Mouse (Mus musculus): Measurements from ENCODE around the gene Scd1. TPM values are rescaled to one million over a fixed set of nuclear protein-coding genes. Genes with fewer than 3 reads are reported as not detected.

Gene Scd1
- total and polyA plus RNA-seq, 3 experiments: 225 to 314 (median 244) TPM

DNA sequence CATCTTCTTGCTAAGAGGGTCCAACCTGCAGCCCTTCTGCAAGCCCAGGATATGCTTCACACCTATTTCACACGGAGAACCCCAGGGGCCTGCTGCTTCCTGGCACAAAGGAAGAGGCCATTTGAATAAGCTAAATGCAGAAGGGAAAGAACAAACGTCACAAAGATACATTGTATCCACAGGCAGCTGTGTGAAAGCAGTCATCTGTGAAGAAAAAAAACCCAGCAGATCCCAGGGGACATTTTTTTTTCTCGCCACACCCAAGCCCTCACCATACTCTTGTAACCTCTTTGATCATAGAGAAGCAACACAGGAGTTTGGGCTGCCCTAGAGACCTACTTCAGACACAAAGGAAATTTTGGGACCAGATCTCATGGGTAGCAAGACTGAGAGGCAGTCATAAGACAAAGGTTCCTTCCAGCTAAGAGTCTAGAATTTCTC lies 31.1 kb downstream of the Scd1 start (continued):
- TF ChIP-seq E2F4 (IDR thresholded peaks at IDR 0.05; ENCODE audit: insufficient replicate concordance, low read depth, low read length) (no peak), ETS1 (conservative IDR thresholded peaks at IDR 0.05; ENCODE audit: low read depth, low read length) (peak; percentile 99), GABPA (IDR thresholded peaks at IDR 0.05; ENCODE audit: insufficient replicate concordance, low read depth, low read length) (no peak), KAT2A (IDR thresholded peaks at IDR 0.05; ENCODE audit: insufficient replicate concordance, low read length) (peak; percentile 88; the same call in 1 of the 2 replicates), CTCF (conservative IDR thresholded peaks at IDR 0.05 in 1 of 2, IDR thresholded peaks at IDR 0.05 in 1 of 2; ENCODE audit: low read depth in 2 of 2, low read length in 2 of 2) (no peak), CHD1 (IDR thresholded peaks at IDR 0.05; ENCODE audit: low read depth, low read length) (no peak), MAX (IDR thresholded peaks at IDR 0.05; ENCODE audit: low read length) (peak; percentile 82), SIN3A (IDR thresholded peaks at IDR 0.05; ENCODE audit: low read length) (peak; percentile 94), MEF2A (IDR thresholded peaks at IDR 0.05; ENCODE audit: borderline replicate concordance, low read depth, low read length) (peak; percentile 97), TCF12 (IDR thresholded peaks at IDR 0.05; ENCODE audit: low read depth, low read length) (peak; percentile 99), RCOR1 (conservative IDR thresholded peaks at IDR 0.05; ENCODE audit: low read depth, low read length) (peak; percentile 77)

- Histone ChIP-seq H3K27me3 (replicated peaks) (no peaks in the 10 kb centered on the region), H3K4me3 (replicated peaks in 1 of 3; ENCODE audit: low read depth in 2 of 3, low read length in 2 of 3, poor library complexity in 1 of 3) (no peak overlapping the region), H3K9me3 (replicated peaks; ENCODE audit: low read length) (no peaks in the 10 kb centered on the region), H3K79me2 (replicated peaks; ENCODE audit: control insufficient read depth, extremely low read depth, insufficient read depth, poor library complexity, severe bottlenecking) (no peaks in the 10 kb centered on the region), H3K4me2 (ENCODE audit: insufficient read depth, low read depth, poor library complexity, severe bottlenecking) (no peak overlapping the region), H3K9ac (ENCODE audit: insufficient read depth, low read depth) (no peak overlapping the region), H3K27ac (ENCODE audit: insufficient read depth, low read depth) (no peak overlapping the region), H3K36me3 (replicated peaks in 1 of 2; ENCODE audit: control insufficient read depth in 1 of 2, insufficient read depth in 1 of 2, low read length in 1 of 2) (no peaks in the 10 kb centered on the region), H3K4me1 (ENCODE audit: control insufficient read depth in 1 of 2, insufficient read depth in 2 of 2) (peaks cover 18 to 58% of the 10 kb centered on the region in 2 experiments)
- peak; percentile 99 for TF ChIP-seq RAD21 (IDR thresholded peaks at IDR 0.05; ENCODE audit: low read depth, low read length)
- peak; percentile 10; the same call in 1 of the 2 replicates for TF ChIP-seq ELF1 (IDR thresholded peaks at IDR 0.05; ENCODE audit: low read depth, low read length)
- TF ChIP-seq ZMIZ1 (IDR thresholded peaks at IDR 0.05; ENCODE audit: low read depth, low read length): no peak
- TF ChIP-seq SMC3 (IDR thresholded peaks at IDR 0.05; ENCODE audit: low read depth, low read length): peak; percentile 100
- 0 out of 2 replicates have a peak, but pooled peaks have one; percentile 22 for TF ChIP-seq JUND (conservative IDR thresholded peaks at IDR 0.05; ENCODE audit: low read depth, low read length)
- TF ChIP-seq PAX5 (IDR thresholded peaks at IDR 0.05; ENCODE audit: low read length): no peak
- peak; percentile 49 for TF ChIP-seq BHLHE40 (IDR thresholded peaks at IDR 0.05; ENCODE audit: low read depth, low read length)
- TF ChIP-seq TCF12 (IDR thresholded peaks at IDR 0.05; ENCODE audit: low read depth, low read length): 0 out of 2 replicates have a peak, but pooled peaks have one; percentile 53
- peak; percentile 37 to 98 for TF ChIP-seq CTCF (conservative IDR thresholded peaks at IDR 0.05 in 1 of 2, IDR thresholded peaks at IDR 0.05 in 1 of 2; ENCODE audit: low read depth in 2 of 2, low read length in 2 of 2)
- TF ChIP-seq ZNF384 (IDR thresholded peaks at IDR 0.05; ENCODE audit: low read depth, low read length): no peak
- TF ChIP-seq MYC (IDR thresholded peaks at IDR 0.05; ENCODE audit: low read depth, low read length): peak; percentile 70
- no peak for TF ChIP-seq POLR2A (IDR thresholded peaks at IDR 0.05; ENCODE audit: low read depth, low read length)
- no peak for TF ChIP-seq UBTF (IDR thresholded peaks at IDR 0.05; ENCODE audit: low read depth, low read length)
- TF ChIP-seq E2F4 (IDR thresholded peaks at IDR 0.05; ENCODE audit: insufficient replicate concordance, low read depth, low read length): no peak
- TF ChIP-seq EP300 (IDR thresholded peaks at IDR 0.05; ENCODE audit: low read length): no peak
- TF ChIP-seq NRF1 (IDR thresholded peaks at IDR 0.05; ENCODE audit: low read depth, low read length): 0 out of 2 replicates have a peak, but pooled peaks have one; percentile 30
- TF ChIP-seq ETS1 (conservative IDR thresholded peaks at IDR 0.05; ENCODE audit: low read depth, low read length): no peak
- peak; percentile 41; the same call in 1 of the 2 replicates for TF ChIP-seq SIN3A (IDR thresholded peaks at IDR 0.05; ENCODE audit: low read length)
- TF ChIP-seq MXI1 (IDR thresholded peaks at IDR 0.05; ENCODE audit: low read depth, low read length): peak; percentile 58; the same call in 1 of the 2 replicates
- TF ChIP-seq JUN (IDR thresholded peaks at IDR 0.05; ENCODE audit: insufficient read depth, low read depth, low read length): no peak
- TF ChIP-seq MAFK (IDR thresholded peaks at IDR 0.05; ENCODE audit: insufficient replicate concordance, low read length): no peak
- TF ChIP-seq GABPA (IDR thresholded peaks at IDR 0.05; ENCODE audit: insufficient replicate concordance, low read depth, low read length): no peak
- peak; percentile 55; the same call in 1 of the 2 replicates for TF ChIP-seq MEF2A (IDR thresholded peaks at IDR 0.05; ENCODE audit: borderline replicate concordance, low read depth, low read length)
- TF ChIP-seq MAZ (IDR thresholded peaks at IDR 0.05; ENCODE audit: low read depth, low read length): peak; percentile 46; the same call in 1 of the 2 replicates
- peak; percentile 68; the same call in 1 of the 2 replicates for TF ChIP-seq IRF4 (IDR thresholded peaks at IDR 0.05; ENCODE audit: low read depth, low read length)
- TF ChIP-seq USF2 (conservative IDR thresholded peaks at IDR 0.05; ENCODE audit: low read depth, low read length): no peak
- peak; percentile 98 for TF ChIP-seq ZC3H11A (IDR thresholded peaks at IDR 0.05; ENCODE audit: low read depth, low read length)
- TF ChIP-seq NELFE (IDR thresholded peaks at IDR 0.05; ENCODE audit: low read depth, low read length): peak; percentile 41; the same call in 1 of the 2 replicates
- TF ChIP-seq ZKSCAN1 (IDR thresholded peaks at IDR 0.05; ENCODE audit: borderline replicate concordance, low read depth, low read length): no peak
- TF ChIP-seq MAX (IDR thresholded peaks at IDR 0.05; ENCODE audit: low read length): 0 out of 2 replicates have a peak, but pooled peaks have one; percentile 35
- dilution Hi-C loops (cut with MboI; ENCODE audit: extremely low pct_ligation_motif_present, extremely low pct_unique_long_range_greater_than_20kb, low sequenced_read_pairs): no loop called here
- DNase-seq (ENCODE audit: extremely low read depth): peak; percentile 93
- in situ Hi-C loops (cut with MboI; ENCODE audit: low pct_ligation_motif_present, low pct_unique_long_range_greater_than_20kb, low sequenced_read_pairs): loop anchor here (5.0 to 10.0 kb wide), 3 partner anchors 44 to 182 kb away; partner anchors contain the start of genes Gm20538 and Ndufb8
Observed at GRCm38 (mm10) chr19:44372969-44373368, 34.7 kb downstream of the Scd1 start.
